Mouse (Mus musculus) forebrain, postnatal 0 days (tissue): ENCODE results near the gene Akap13. TPM values are rescaled to one million over a fixed set of nuclear protein-coding genes. Genes with fewer than 3 reads are reported as not detected.

Experiments used
- ATAC-seq: fragments of 200-750 bp; cut with Nextera tagmentation; 2 replicates; pipeline ENCODE4 v1.8.0; 2017; ENCODE audit warnings: mild to moderate bottlenecking, moderate library complexity
- DNase-seq: peaks from one replicate; pipeline ENCODE4 v3.0.0-alpha.2; 2015
- H3K27ac ChIP-seq: fragments of 300-500 bp; sonication (generic); 2 replicates; pipeline ENCODE4 v1.5.1; 2014; ENCODE audit warnings: low read depth, mild to moderate bottlenecking, antibody characterized with exemption, low read length, moderate library complexity, mixed read lengths
- H3K27me3 ChIP-seq: fragments of 300-500 bp; sonication (generic); 2 replicates; pipeline ENCODE4 v1.6.1; 2014; ENCODE audit warnings: mild to moderate bottlenecking, low read length, mixed read lengths; ENCODE audit not compliant: insufficient read depth
- H3K36me3 ChIP-seq: fragments of 300-500 bp; sonication (generic); 2 replicates; pipeline ENCODE4 v1.6.1; 2014; ENCODE audit warnings: mild to moderate bottlenecking, moderate library complexity; ENCODE audit not compliant: insufficient read depth
- H3K4me1 ChIP-seq: fragments of 300-500 bp; sonication (generic); 2 replicates; pipeline ENCODE4 v1.6.1; 2014; ENCODE audit warnings: antibody characterized with exemption; ENCODE audit not compliant: insufficient read depth
- H3K4me2 ChIP-seq: fragments of 300-500 bp; sonication (generic); 2 replicates; pipeline ENCODE4 v1.6.1; 2014; ENCODE audit warnings: low read depth, mild to moderate bottlenecking, moderate library complexity
- H3K4me3 ChIP-seq: fragments of 300-500 bp; sonication (generic); 2 replicates; pipeline ENCODE4 v1.5.1; 2014; ENCODE audit warnings: low read depth, low read length, mixed read lengths
- H3K9ac ChIP-seq: fragments of 300-500 bp; sonication (generic); 2 replicates; pipeline ENCODE4 v1.6.1; 2014; ENCODE audit warnings: mild to moderate bottlenecking
- H3K9me3 ChIP-seq: fragments of 300-500 bp; sonication (generic); 2 replicates; pipeline ENCODE4 v1.6.1; 2016; ENCODE audit warnings: low read length
- CTCF ChIP-seq: sonication (generic); IDR thresholded peaks from 2 replicates; pipeline ENCODE4 v1.5.1; 2016; ENCODE audit warnings: antibody characterized with exemption, control low read depth, low read depth
- WGBS: fragments of 180-500 bp; shearing (Covaris S2); extraction: QIAGEN DNeasy Blood & Tissue Kit; methylation state at CpG from one replicate; pipeline ENCODE4 v1.1.7; 2014; 5-methylcytosine and 5-hydroxymethylcytosine counted together
- polyA plus RNA-seq: library from polyadenylated mRNA; unstranded; fragments of >200 nt; fragmentation: Nextera tagmentation; extraction: Ambion mirVana; gene quantifications from 2 replicates; pipeline ENCODE4 v1.2.1, GENCODE M21; 2015
- total RNA-seq: library from RNA; depleted of rRNA; stranded (reverse); fragments of >200 nt; gene quantifications from 2 replicates; pipeline ENCODE4 v1.2.3, GENCODE M21; 2014

Gene Akap13
- total and polyA plus RNA-seq, 2 experiments from 2014 or later = 9.1 to 16.2 TPM

- Histone ChIP-seq H3K4me1 (no peaks in the 10 kb centered on the region), H3K27ac (no peak overlapping the region), H3K4me2 (no peak overlapping the region), H3K9me3 (no peaks in the 10 kb centered on the region), H3K36me3 (no peaks in the 10 kb centered on the region), H3K27me3 (no peaks in the 10 kb centered on the region), H3K9ac (no peak overlapping the region), H3K4me3 (no peak overlapping the region)
- DNase-seq (no peak), ATAC-seq (no peak)
- TF ChIP-seq CTCF = no peak
- WGBS = 97% methylated on average over 6 of the region's 6 CpGs
These were observed 212.2 kb downstream of the Akap13 start for GRCm38 (mm10) chr7:75667531-75667930.

GRCm38 (mm10) chr7:75668396-75668795, 213.1 kb downstream of the Akap13 start:
- WGBS = 80% methylated on average over 1 of the region's 1 CpGs
- H3K27ac ChIP-seq = no peak overlapping the region
- no peak for DNase-seq

GRCm38 (mm10) chr7:75669416-75669815, 214.1 kb downstream of the Akap13 start:
- Histone ChIP-seq H3K27ac (no peak overlapping the region), H3K9ac (no peak overlapping the region), H3K9me3 (no peaks in the 10 kb centered on the region), H3K4me1 (no peaks in the 10 kb centered on the region), H3K4me2 (no peak overlapping the region), H3K36me3 (no peaks in the 10 kb centered on the region), H3K27me3 (no peaks in the 10 kb centered on the region), H3K4me3 (no peak overlapping the region)
- WGBS = 88% methylated on average over 6 of the region's 6 CpGs
- DNase-seq (no peak), ATAC-seq (no peak)
- TF ChIP-seq CTCF = no peak

More at GRCm38 (mm10) chr7:75668396-75668795, 213.1 kb downstream of the Akap13 start:
- ATAC-seq = no peak
- Histone ChIP-seq H3K4me2 (no peak overlapping the region), H3K36me3 (no peaks in the 10 kb centered on the region), H3K27me3 (no peaks in the 10 kb centered on the region), H3K4me1 (no peaks in the 10 kb centered on the region), H3K9ac (no peak overlapping the region), H3K4me3 (no peak overlapping the region), H3K9me3 (no peaks in the 10 kb centered on the region)
- no peak for TF ChIP-seq CTCF

GRCm38 (mm10) chr7:75679631-75680030, 224.3 kb downstream of the Akap13 start:
- no peaks in the 10 kb centered on the region for H3K9me3 ChIP-seq

GRCm38 (mm10) chr7:75682901-75683300, 227.6 kb downstream of the Akap13 start:
- TF ChIP-seq CTCF = no peak
- no peaks in the 10 kb centered on the region for H3K27me3 ChIP-seq
- H3K27ac ChIP-seq = no peak overlapping the region
- H3K36me3 ChIP-seq = no peaks in the 10 kb centered on the region
- H3K4me2 ChIP-seq = no peak overlapping the region
- ATAC-seq (no peak), DNase-seq (no peak)
- H3K9ac ChIP-seq = no peak overlapping the region
- 91% methylated on average over 1 of the region's 1 CpGs for WGBS
- H3K9me3 ChIP-seq = no peaks in the 10 kb centered on the region
- no peak overlapping the region for H3K4me3 ChIP-seq
- H3K4me1 ChIP-seq = no peaks in the 10 kb centered on the region

More at GRCm38 (mm10) chr7:75679631-75680030, 224.3 kb downstream of the Akap13 start:
- Histone ChIP-seq H3K36me3 (no peaks in the 10 kb centered on the region), H3K4me1 (no peaks in the 10 kb centered on the region), H3K27me3 (no peaks in the 10 kb centered on the region), H3K27ac (no peak overlapping the region), H3K9ac (no peak overlapping the region), H3K4me2 (no peak overlapping the region), H3K4me3 (no peak overlapping the region)
- WGBS = 57% methylated on average over 9 of the region's 9 CpGs
- no peak for ATAC-seq
- TF ChIP-seq CTCF = no peak
- no peak for DNase-seq

GRCm38 (mm10) chr7:75683410-75683809, 228.1 kb downstream of the Akap13 start:
- no peak overlapping the region for H3K4me3 ChIP-seq
- no peak overlapping the region for H3K27ac ChIP-seq
- H3K27me3 ChIP-seq = no peaks in the 10 kb centered on the region
- no peaks in the 10 kb centered on the region for H3K9me3 ChIP-seq
- DNase-seq (no peak), ATAC-seq (no peak)
- no peak overlapping the region for H3K9ac ChIP-seq
- H3K4me2 ChIP-seq = no peak overlapping the region
- 42% methylated on average over 6 of the region's 6 CpGs for WGBS
- no peaks in the 10 kb centered on the region for H3K36me3 ChIP-seq
- no peak for TF ChIP-seq CTCF
- H3K4me1 ChIP-seq = no peaks in the 10 kb centered on the region

GRCm38 (mm10) chr7:75684976-75685375, 229.6 kb downstream of the Akap13 start:
- ATAC-seq = no peak
- Histone ChIP-seq H3K9ac (no peak overlapping the region), H3K36me3 (no peaks in the 10 kb centered on the region), H3K4me1 (no peaks in the 10 kb centered on the region), H3K4me2 (no peak overlapping the region), H3K27ac (no peak overlapping the region), H3K9me3 (no peaks in the 10 kb centered on the region), H3K4me3 (no peak overlapping the region), H3K27me3 (no peaks in the 10 kb centered on the region)
- 59% methylated on average over 3 of the region's 3 CpGs for WGBS
- DNase-seq = no peak
- no peak for TF ChIP-seq CTCF
